Mouse (Mus musculus) neural tube, embryonic 11.5 days (tissue): Measurements from ENCODE around the gene Lsm7. TPM values are rescaled to one million over a fixed set of nuclear protein-coding genes. Genes with fewer than 3 reads are reported as not detected.

Source experiments
- ATAC-seq: fragments of 200-750 bp; cut with Nextera tagmentation; 2 replicates; pipeline ENCODE4 v1.8.0; 2017; ENCODE audit warnings: moderate number of reproducible peaks, mild to moderate bottlenecking, moderate TSS enrichment, moderate library complexity; ENCODE audit not compliant: insufficient read depth, low FRiP score, low TSS enrichment
- DNase-seq: peaks from one replicate; pipeline ENCODE4 v3.0.0-alpha.2; 2015; ENCODE audit warnings: low spot score
- H3K27ac ChIP-seq: fragments of 300-500 bp; sonication (generic); 2 replicates; pipeline ENCODE4 v1.5.1; 2014; ENCODE audit warnings: low read depth, mild to moderate bottlenecking, low read length
- H3K27me3 ChIP-seq: fragments of 300-500 bp; sonication (generic); 2 replicates; pipeline ENCODE4 v1.6.1; 2014; ENCODE audit warnings: mild to moderate bottlenecking, low read length, mixed read lengths; ENCODE audit not compliant: control insufficient read depth, insufficient read depth
- H3K36me3 ChIP-seq: fragments of 300-500 bp; sonication (generic); 2 replicates; pipeline ENCODE4 v1.6.1; 2014; ENCODE audit warnings: mild to moderate bottlenecking, low read length, moderate library complexity, mixed read lengths; ENCODE audit not compliant: control insufficient read depth, insufficient read depth
- H3K4me1 ChIP-seq: fragments of 300-500 bp; sonication (generic); 2 replicates; pipeline ENCODE4 v1.6.1; 2014; ENCODE audit warnings: low read length, mixed read lengths; ENCODE audit not compliant: control insufficient read depth, insufficient read depth
- H3K4me2 ChIP-seq: fragments of 300-500 bp; sonication (generic); 2 replicates; pipeline ENCODE4 v1.6.1; 2014; ENCODE audit warnings: low read depth, mild to moderate bottlenecking, moderate library complexity
- H3K4me3 ChIP-seq: fragments of 300-500 bp; sonication (generic); 2 replicates; pipeline ENCODE4 v1.5.1; 2014; ENCODE audit warnings: low read depth, low read length
- H3K9ac ChIP-seq: fragments of 300-500 bp; sonication (generic); 2 replicates; pipeline ENCODE4 v1.6.1; 2014; ENCODE audit warnings: mild to moderate bottlenecking, low read length
- H3K9me3 ChIP-seq: fragments of 300-500 bp; sonication (generic); 2 replicates; pipeline ENCODE4 v1.6.1; 2016; ENCODE audit warnings: low read length; ENCODE audit not compliant: control insufficient read depth
- WGBS: fragments of 180-500 bp; shearing (Covaris S2); extraction: QIAGEN DNeasy Blood & Tissue Kit; methylation state at CpG from one replicate; pipeline ENCODE4 v1.1.7; 2014; 5-methylcytosine and 5-hydroxymethylcytosine counted together
- polyA plus RNA-seq: library from polyadenylated mRNA; unstranded; fragments of >200 nt; fragmentation: Nextera tagmentation; extraction: Ambion mirVana; gene quantifications from 2 replicates; pipeline ENCODE4 v1.2.1, GENCODE M21; 2014

Gene Lsm7
- 305 and 307 TPM in 2 replicates for polyA plus RNA-seq

DNA sequence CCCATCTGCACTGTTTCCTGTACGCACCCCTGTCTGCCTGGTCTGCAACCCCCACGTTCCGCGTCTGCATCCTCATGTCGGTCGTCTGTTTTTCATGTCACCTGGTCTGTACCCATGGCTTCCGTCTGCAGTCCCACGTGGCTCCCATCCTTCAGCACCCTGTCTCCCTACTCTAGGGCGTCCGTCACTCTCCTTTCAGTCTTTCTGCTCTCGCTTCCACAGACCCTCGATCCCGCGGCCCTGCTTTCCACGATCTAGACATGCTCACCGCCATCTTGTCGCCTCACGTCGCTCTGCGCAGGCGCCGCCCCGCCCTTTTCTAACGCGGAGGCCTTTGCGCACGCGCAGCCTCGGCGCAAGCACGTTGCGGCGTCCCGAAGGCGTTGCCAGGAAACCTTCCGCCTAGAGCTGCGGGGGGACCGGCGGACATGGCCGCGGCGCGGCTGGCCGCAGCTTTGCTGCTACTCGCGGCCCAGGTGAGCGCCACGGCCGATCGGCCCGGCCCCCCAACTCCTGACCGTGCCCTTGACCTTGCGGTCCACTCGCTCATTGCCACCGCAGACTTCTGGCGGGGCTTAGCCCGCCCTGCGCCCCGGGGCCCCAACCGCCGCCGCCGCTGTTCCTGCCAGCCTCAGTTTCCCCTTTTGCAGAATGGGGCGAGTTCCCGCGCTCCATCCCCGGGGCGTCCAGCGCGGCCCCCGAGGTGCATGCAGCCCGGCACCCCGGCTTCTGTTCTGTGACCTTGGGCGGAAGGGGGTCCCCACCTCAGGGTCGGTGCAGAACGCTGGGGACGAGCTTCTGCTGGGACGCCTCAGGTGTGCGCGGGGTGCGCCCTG is at the start of gene Lsm7, which contains the start of gene Sppl2b:
Gene Lsm7 (minus strand): TSS at position 297 of the 836 bp plus-strand sequence.
Gene Sppl2b (plus strand): TSS at position 363 of the 836 bp plus-strand sequence.
- Histone ChIP-seq H3K4me1 (peaks cover 17% of the 10 kb centered on the region), H3K27ac (no peak within 1 kb of the TSS)
- under 1% methylated on average over 79 of the region's 81 CpGs for WGBS

DNA sequence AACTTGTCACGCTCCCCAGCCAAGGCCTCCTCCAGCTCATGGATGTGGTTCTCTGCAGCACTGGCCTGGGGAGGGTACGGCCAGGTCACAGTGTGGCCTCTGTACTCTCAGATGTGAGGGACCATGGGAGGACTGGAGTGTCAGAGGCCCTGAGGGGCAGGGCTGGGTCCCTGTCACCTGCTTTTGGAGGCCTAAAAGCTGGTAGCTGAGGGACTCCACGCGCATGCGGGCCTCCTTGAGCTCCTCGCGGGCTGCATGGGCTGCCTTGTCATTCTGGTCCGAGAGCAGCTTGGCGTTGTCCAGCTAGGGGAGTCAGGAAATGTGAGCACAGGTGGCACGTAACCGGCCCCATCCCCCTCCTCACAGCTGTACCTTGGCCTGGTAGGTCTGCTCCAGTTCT is 49.7 kb upstream of the Lsm7 start:
- DNase-seq: no peak
- no peak overlapping the region for H3K4me2 ChIP-seq
- H3K27ac ChIP-seq: no peak overlapping the region
- H3K4me3 ChIP-seq: no peak overlapping the region
- no peaks in the 10 kb centered on the region for H3K27me3 ChIP-seq
- H3K9ac ChIP-seq: no peak overlapping the region
- H3K36me3 ChIP-seq: peaks cover 28% of the 10 kb centered on the region
- WGBS: 95% methylated on average over 11 of the region's 11 CpGs
- ATAC-seq: no peak
- no peaks in the 10 kb centered on the region for H3K9me3 ChIP-seq
- H3K4me1 ChIP-seq: peaks cover 2% of the 10 kb centered on the region

More for the DNA sequence above, at the start of gene Lsm7, which contains the start of gene Sppl2b:
- DNase-seq: peak; percentile 99
- Histone ChIP-seq H3K36me3 (peaks cover 6% of the 10 kb centered on the region), H3K4me3 (peak within 1 kb of the TSS; percentile 90), H3K27me3 (no peaks in the 10 kb centered on the region), H3K9ac (peak within 1 kb of the TSS; percentile 73), H3K4me2 (peak within 1 kb of the TSS; percentile 96), H3K9me3 (no peaks in the 10 kb centered on the region)
- peak; percentile 83 for ATAC-seq

DNA sequence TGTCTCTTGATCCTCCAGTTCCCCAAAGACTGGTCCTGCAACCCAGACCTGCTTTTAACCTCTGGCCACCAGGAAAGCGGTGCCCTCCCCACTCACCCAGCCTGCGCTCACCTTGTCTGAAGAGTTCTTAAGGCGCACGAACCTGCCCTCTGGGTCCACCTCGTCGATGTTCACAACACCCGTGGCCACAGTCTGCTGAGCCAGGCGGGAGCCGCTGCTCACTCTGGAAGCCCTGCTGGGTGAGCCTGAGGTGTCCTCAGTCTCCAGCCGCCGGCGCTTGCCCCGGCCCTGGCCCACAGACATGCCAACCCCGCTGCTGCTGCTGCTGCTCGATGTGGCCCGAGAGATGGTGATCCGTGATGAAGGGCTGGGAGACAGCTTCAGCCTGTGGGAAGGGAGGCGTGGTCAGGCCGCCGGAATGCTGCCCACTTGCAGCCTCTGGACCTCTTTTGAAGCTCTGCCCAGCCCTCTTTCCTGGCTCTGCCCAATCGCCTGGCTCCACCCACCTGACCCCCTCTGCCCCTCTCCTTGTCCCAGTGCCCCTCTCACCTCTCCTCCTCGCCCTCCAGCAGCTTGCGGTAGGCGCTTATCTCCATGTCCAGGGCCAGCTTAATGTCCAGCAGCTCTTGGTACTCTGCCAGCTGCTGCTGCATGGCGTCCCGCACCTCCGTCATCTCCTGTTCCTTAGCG is 49.1 kb upstream of the Lsm7 start:
- no peak overlapping the region for H3K27ac ChIP-seq
- no peak for DNase-seq
- WGBS: 90% methylated on average over 28 of the region's 28 CpGs
- no peaks in the 10 kb centered on the region for H3K27me3 ChIP-seq
- ATAC-seq: no peak
- H3K4me3 ChIP-seq: no peak overlapping the region
- no peak overlapping the region for H3K9ac ChIP-seq
- H3K9me3 ChIP-seq: no peaks in the 10 kb centered on the region
- peaks cover 25% of the 10 kb centered on the region for H3K36me3 ChIP-seq
- H3K4me1 ChIP-seq: peaks cover 6% of the 10 kb centered on the region
- no peak overlapping the region for H3K4me2 ChIP-seq

DNA sequence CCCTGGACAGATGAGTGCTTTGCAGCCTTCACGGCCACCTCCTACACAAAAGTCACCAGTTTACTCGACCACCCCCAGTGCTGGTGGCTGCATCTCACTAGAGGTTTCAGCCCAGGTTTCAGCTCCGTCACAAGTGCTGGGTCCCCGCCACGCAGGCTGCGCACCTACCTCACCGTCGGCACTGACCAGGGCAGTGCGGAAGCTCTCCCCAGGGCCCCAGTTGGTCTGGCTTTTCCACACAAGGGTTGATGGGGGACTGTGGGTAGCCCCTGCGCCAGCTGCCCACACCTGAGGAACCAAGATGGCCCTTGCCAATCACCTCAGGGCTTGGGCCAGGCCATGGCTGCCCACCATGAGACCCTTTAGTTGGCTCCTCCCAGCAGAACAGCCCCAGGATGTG is 48.3 kb upstream of the Lsm7 start:
- Histone ChIP-seq H3K36me3 (peaks cover 23% of the 10 kb centered on the region), H3K27ac (no peak overlapping the region), H3K9ac (no peak overlapping the region), H3K4me1 (peaks cover 6% of the 10 kb centered on the region), H3K4me2 (no peak overlapping the region), H3K9me3 (no peaks in the 10 kb centered on the region), H3K4me3 (no peak overlapping the region), H3K27me3 (no peaks in the 10 kb centered on the region)
- no peak for DNase-seq
- no peak for ATAC-seq
- 91% methylated on average over 10 of the region's 10 CpGs for WGBS

DNA sequence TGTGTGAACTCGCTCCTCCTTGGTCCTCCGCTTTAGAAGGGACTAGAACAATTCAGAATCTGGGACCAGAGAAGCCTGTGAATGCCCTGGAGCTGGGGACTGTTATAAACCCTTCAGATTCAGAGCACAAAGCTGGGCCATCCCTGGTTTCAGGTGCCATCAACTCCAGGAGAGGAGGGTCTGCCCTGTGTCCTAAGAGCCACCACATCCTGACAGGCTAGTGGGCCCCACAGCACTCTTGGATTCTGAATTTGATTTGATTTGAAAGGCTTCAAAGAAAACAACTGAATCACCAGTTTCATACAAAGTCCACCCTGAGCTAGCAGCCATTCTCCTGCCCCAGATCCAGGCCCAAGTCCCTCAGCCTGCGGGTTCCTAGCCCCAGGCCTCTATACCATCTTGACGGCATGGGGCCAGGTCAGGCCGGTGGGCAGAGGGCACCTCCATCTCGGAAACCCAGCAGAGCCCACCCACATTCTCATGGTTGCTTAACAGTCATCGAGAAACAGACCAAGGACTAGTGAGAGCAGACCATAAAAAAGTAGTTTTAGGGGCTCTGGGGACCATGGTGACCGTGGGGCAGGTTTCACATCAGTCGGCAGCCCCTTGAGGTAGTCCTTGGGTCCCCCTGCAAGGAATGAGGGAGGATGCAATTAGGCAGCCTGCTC is 47.4 kb upstream of the Lsm7 start:
- H3K36me3 ChIP-seq: peaks cover 23% of the 10 kb centered on the region

DNA sequence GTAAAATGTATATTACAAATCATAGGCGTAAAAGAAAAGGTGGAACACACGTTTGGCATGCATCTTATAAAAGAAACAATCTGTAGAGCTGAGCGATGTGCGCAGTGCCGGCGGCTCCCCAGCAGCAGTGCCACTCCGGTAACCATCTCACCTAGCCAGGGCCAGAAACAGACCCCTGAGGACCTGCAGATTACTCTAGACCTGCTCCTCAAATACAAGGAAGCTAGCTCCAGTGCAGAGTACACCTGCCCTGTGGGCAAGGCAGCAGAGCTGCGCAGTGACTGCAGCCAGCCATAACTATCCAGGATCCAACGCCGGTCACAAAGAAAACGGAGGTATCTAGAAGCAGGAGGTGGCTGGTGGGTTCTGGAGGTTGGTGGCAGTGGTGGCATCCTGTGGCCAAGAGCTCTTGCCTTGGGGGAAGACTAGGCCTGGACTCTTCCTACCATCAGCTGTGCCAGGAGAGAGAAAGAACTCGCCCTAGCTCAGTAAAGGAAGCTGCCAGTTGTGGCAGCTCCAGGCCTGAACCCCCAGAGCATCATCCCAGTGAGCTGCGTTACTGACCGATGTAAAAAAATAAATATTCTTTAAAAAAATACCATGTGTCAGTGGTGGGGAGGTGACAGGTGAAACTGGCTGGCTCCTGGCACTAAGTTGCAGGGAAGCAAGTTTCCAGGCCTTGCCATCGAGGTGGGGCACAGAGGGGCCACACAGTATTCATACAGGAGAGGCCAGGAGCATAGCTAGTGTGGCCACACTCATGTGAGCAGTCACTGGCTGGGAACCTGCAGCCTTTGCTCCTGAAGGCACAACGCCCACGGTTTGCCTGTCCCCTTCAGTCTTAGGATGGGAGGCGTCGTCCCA is 46.6 kb upstream of the Lsm7 start:
- no peak for ATAC-seq
- Histone ChIP-seq H3K4me1 (peaks cover 6% of the 10 kb centered on the region), H3K4me3 (0 out of 2 replicates have a peak overlapping the region, but pooled peaks have one; percentile 8), H3K36me3 (peaks cover 23% of the 10 kb centered on the region), H3K27me3 (no peaks in the 10 kb centered on the region), H3K9me3 (no peaks in the 10 kb centered on the region), H3K4me2 (peak overlapping the region; percentile 22; the same call in 1 of the 2 replicates), H3K27ac (0 out of 2 replicates have a peak overlapping the region, but pooled peaks have one; percentile 27), H3K9ac (peak overlapping the region; percentile 22; the same call in 1 of the 2 replicates)
- DNase-seq: no peak
- 91% methylated on average over 19 of the region's 19 CpGs for WGBS

More for the DNA sequence above, 47.4 kb upstream of the Lsm7 start:
- DNase-seq (no peak), ATAC-seq (no peak)
- Histone ChIP-seq H3K4me1 (peaks cover 6% of the 10 kb centered on the region), H3K4me2 (no peak overlapping the region), H3K4me3 (no peak overlapping the region), H3K27me3 (no peaks in the 10 kb centered on the region), H3K27ac (no peak overlapping the region), H3K9ac (no peak overlapping the region), H3K9me3 (no peaks in the 10 kb centered on the region)
- 91% methylated on average over 9 of the region's 9 CpGs for WGBS

DNA sequence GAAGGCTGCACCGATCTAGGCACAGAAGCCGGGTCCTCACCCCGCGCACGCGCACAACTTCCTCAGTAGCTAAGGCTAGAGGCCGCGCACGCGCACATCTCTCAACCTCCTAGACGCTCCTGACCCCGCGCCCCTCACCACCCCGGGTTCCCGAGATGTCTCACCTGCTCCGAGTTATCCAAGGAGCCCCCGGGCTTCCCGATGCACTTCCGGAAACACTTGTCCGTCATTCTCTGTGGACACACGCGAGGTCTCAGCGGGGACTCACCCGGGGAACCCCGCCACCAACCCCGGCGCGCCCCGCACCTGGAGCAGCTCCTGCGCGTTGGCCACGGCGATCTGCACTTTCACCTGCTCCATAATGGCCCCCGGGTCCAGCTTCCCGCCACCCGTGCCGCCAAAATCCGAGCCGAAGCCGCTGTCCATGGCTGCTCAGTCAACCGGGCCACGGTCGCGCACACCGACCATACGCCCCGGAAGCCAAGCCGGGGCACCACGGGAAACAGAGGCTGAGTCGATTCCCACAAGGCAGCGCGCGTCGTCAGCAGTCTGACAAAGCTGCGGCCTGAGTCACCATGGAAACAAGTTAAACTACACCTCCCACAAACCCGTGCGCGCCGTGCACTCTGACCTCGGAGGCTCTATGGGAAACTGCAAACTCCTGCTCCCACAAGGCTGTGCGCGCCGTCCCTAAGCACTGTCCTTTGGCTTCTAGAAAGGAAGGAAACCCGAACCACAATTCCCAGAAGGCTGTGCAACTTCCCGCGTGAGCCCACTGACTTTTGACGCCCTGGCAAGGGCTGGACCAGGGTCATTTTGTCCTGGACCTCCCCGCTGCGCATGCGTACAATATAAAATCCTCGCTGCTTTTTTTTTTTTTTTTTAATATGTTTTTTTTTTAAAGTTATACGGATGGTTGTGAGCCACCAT is 45.6 kb upstream of the Lsm7 start, which contains the start of gene Timm13:
Gene Timm13 (minus strand): TSS at position 652 of the 930 bp plus-strand sequence.
- H3K9ac ChIP-seq: peak within 1 kb of the TSS; percentile 69
- H3K36me3 ChIP-seq: peaks cover 19% of the 10 kb centered on the region
- H3K4me2 ChIP-seq: peak within 1 kb of the TSS; percentile 94
- H3K27me3 ChIP-seq: no peaks in the 10 kb centered on the region
- no peaks in the 10 kb centered on the region for H3K9me3 ChIP-seq
- peaks cover 6% of the 10 kb centered on the region for H3K4me1 ChIP-seq
- ATAC-seq: peak; percentile 91
- H3K4me3 ChIP-seq: peak within 1 kb of the TSS; percentile 80
- H3K27ac ChIP-seq: peak within 1 kb of the TSS; percentile 45; the same call in 1 of the 2 replicates
- peak; percentile 99 for DNase-seq
- WGBS: under 1% methylated on average over 72 of the region's 72 CpGs
